Mouse (Mus musculus): ENCODE data around the gene Aldh8a1. TPM values are rescaled to one million over a fixed set of nuclear protein-coding genes. Genes with fewer than 3 reads are reported as not detected.
A peak's percentile ranks its signal among the peaks of the same experiment; 100 is the strongest.

Aldh8a1 gene
- total and polyA plus RNA-seq, 2 experiments from 2014 or later, result 0.11 TPM; not detected in 1

- no peak for TF ChIP-seq CTCF (IDR thresholded peaks at IDR 0.05)
- no peaks in the 10 kb centered on the region for H3K27me3 ChIP-seq (ENCODE audit: insufficient read depth, low read length)
- H3K27ac ChIP-seq (ENCODE audit: low read depth, low read length), result no peak overlapping the region
- H3K36me3 ChIP-seq (ENCODE audit: insufficient read depth, low read length), result peaks cover 17% of the 10 kb centered on the region
- H3K9ac ChIP-seq (replicated peaks; ENCODE audit: low read length, poor library complexity, severe bottlenecking), result no peak overlapping the region
- no peak overlapping the region for H3K4me2 ChIP-seq (ENCODE audit: low read depth, low read length, poor library complexity, severe bottlenecking)
- ATAC-seq (ENCODE audit: low FRiP score), result no peak
- H3K4me1 ChIP-seq (ENCODE audit: insufficient read depth, low read length), result no peaks in the 10 kb centered on the region
- 87% methylated on average over 6 of the region's 6 CpGs for WGBS
- DNase-seq (ENCODE audit: low spot score), result no peak
- no peaks in the 10 kb centered on the region for H3K9me3 ChIP-seq (ENCODE audit: low read length)
- H3K4me3 ChIP-seq (ENCODE audit: low read depth, low read length), result no peak overlapping the region
Observed at GRCm38 (mm10) chr10:21372271-21372670, 4.8 kb upstream of the Aldh8a1 start.

- peak; percentile 54 for TF ChIP-seq CTCF (IDR thresholded peaks at IDR 0.05)
- Histone ChIP-seq H3K9ac (replicated peaks; ENCODE audit: low read length, poor library complexity, severe bottlenecking) (no peak overlapping the region), H3K4me3 (ENCODE audit: low read depth, low read length) (no peak overlapping the region), H3K4me1 (ENCODE audit: insufficient read depth, low read length) (no peaks in the 10 kb centered on the region), H3K9me3 (ENCODE audit: low read length) (no peaks in the 10 kb centered on the region), H3K36me3 (ENCODE audit: insufficient read depth, low read length) (no peaks in the 10 kb centered on the region), H3K27me3 (ENCODE audit: insufficient read depth, low read length) (no peaks in the 10 kb centered on the region), H3K27ac (ENCODE audit: low read depth, low read length) (no peak overlapping the region), H3K4me2 (ENCODE audit: low read depth, low read length, poor library complexity, severe bottlenecking) (no peak overlapping the region)
- DNase-seq (ENCODE audit: low spot score), result no peak
- ATAC-seq (ENCODE audit: low FRiP score), result no peak
- WGBS, result 74% methylated on average over 9 of the region's 9 CpGs
Observed at GRCm38 (mm10) chr10:21378196-21378944, 1.3 kb downstream of the Aldh8a1 start.

- peak; percentile 93 for DNase-seq (ENCODE audit: low spot score)
- TF ChIP-seq CTCF (IDR thresholded peaks at IDR 0.05), result peak; percentile 97
- 23% methylated on average over 6 of the region's 6 CpGs for WGBS
- H3K9me3 ChIP-seq (ENCODE audit: low read length), result no peaks in the 10 kb centered on the region
- no peak overlapping the region for H3K4me2 ChIP-seq (ENCODE audit: low read depth, low read length, poor library complexity, severe bottlenecking)
- H3K4me1 ChIP-seq (ENCODE audit: insufficient read depth, low read length), result no peaks in the 10 kb centered on the region
- H3K4me3 ChIP-seq (ENCODE audit: low read depth, low read length), result no peak overlapping the region
- 0 out of 2 replicates have a peak, but pooled peaks have one; percentile 52 for ATAC-seq (ENCODE audit: low FRiP score)
- H3K9ac ChIP-seq (replicated peaks; ENCODE audit: low read length, poor library complexity, severe bottlenecking), result no peak overlapping the region
- no peaks in the 10 kb centered on the region for H3K27me3 ChIP-seq (ENCODE audit: insufficient read depth, low read length)
- H3K36me3 ChIP-seq (ENCODE audit: insufficient read depth, low read length), result no peaks in the 10 kb centered on the region
- no peak overlapping the region for H3K27ac ChIP-seq (ENCODE audit: low read depth, low read length)
Observed at GRCm38 (mm10) chr10:21382914-21383313, 5.8 kb downstream of the Aldh8a1 start.

GRCm38 (mm10) chr10:21385111-21385663 is 8.1 kb downstream of the Aldh8a1 start:
- Histone ChIP-seq H3K9ac (replicated peaks; ENCODE audit: low read length, poor library complexity, severe bottlenecking) (no peak overlapping the region), H3K9me3 (ENCODE audit: low read length) (no peaks in the 10 kb centered on the region), H3K4me3 (ENCODE audit: low read depth, low read length) (no peak overlapping the region), H3K36me3 (ENCODE audit: insufficient read depth, low read length) (no peaks in the 10 kb centered on the region), H3K4me1 (ENCODE audit: insufficient read depth, low read length) (no peaks in the 10 kb centered on the region), H3K27me3 (ENCODE audit: insufficient read depth, low read length) (no peaks in the 10 kb centered on the region), H3K27ac (ENCODE audit: low read depth, low read length) (no peak overlapping the region), H3K4me2 (ENCODE audit: low read depth, low read length, poor library complexity, severe bottlenecking) (no peak overlapping the region)
- no peak for TF ChIP-seq CTCF (IDR thresholded peaks at IDR 0.05)
- DNase-seq (ENCODE audit: low spot score) (no peak), ATAC-seq (ENCODE audit: low FRiP score) (no peak)
- WGBS, result 81% methylated on average over 3 of the region's 3 CpGs

- no peak overlapping the region for H3K4me3 ChIP-seq (ENCODE audit: low read depth, low read length)
- no peaks in the 10 kb centered on the region for H3K4me1 ChIP-seq (ENCODE audit: insufficient read depth, low read length)
- H3K9ac ChIP-seq (replicated peaks; ENCODE audit: low read length, poor library complexity, severe bottlenecking), result no peak overlapping the region
- 76% methylated on average over 11 of the region's 11 CpGs for WGBS
- H3K4me2 ChIP-seq (ENCODE audit: low read depth, low read length, poor library complexity, severe bottlenecking), result no peak overlapping the region
- H3K27me3 ChIP-seq (ENCODE audit: insufficient read depth, low read length), result no peaks in the 10 kb centered on the region
- no peak overlapping the region for H3K27ac ChIP-seq (ENCODE audit: low read depth, low read length)
- DNase-seq (ENCODE audit: low spot score), result no peak
- TF ChIP-seq CTCF (IDR thresholded peaks at IDR 0.05), result no peak
- H3K9me3 ChIP-seq (ENCODE audit: low read length), result no peaks in the 10 kb centered on the region
- no peak for ATAC-seq (ENCODE audit: low FRiP score)
- no peaks in the 10 kb centered on the region for H3K36me3 ChIP-seq (ENCODE audit: insufficient read depth, low read length)
Observed at GRCm38 (mm10) chr10:21389075-21389474, 12.0 kb downstream of the Aldh8a1 start.

GRCm38 (mm10) chr10:21390440-21390839 is 13.3 kb downstream of the Aldh8a1 start:
- Histone ChIP-seq H3K27ac (ENCODE audit: low read depth, low read length) (no peak overlapping the region), H3K27me3 (ENCODE audit: insufficient read depth, low read length) (no peaks in the 10 kb centered on the region), H3K4me1 (ENCODE audit: insufficient read depth, low read length) (no peaks in the 10 kb centered on the region), H3K36me3 (ENCODE audit: insufficient read depth, low read length) (no peaks in the 10 kb centered on the region), H3K9ac (replicated peaks; ENCODE audit: low read length, poor library complexity, severe bottlenecking) (no peak overlapping the region), H3K4me3 (ENCODE audit: low read depth, low read length) (no peak overlapping the region), H3K4me2 (ENCODE audit: low read depth, low read length, poor library complexity, severe bottlenecking) (no peak overlapping the region), H3K9me3 (ENCODE audit: low read length) (no peaks in the 10 kb centered on the region)
- ATAC-seq (ENCODE audit: low FRiP score), result no peak
- WGBS, result 79% methylated on average over 4 of the region's 4 CpGs
- no peak for DNase-seq (ENCODE audit: low spot score)
- TF ChIP-seq CTCF (IDR thresholded peaks at IDR 0.05), result no peak

Measured in midbrain, postnatal 0 days (tissue).